Mouse (Mus musculus): Measurements from ENCODE around the gene Icam5.
"Not testable (repeated sequence)": the region's sequence is repeated elsewhere in the genome, so short reads cannot be mapped to it uniquely, and the experiment has no call there.

Icam5 gene

DNA sequence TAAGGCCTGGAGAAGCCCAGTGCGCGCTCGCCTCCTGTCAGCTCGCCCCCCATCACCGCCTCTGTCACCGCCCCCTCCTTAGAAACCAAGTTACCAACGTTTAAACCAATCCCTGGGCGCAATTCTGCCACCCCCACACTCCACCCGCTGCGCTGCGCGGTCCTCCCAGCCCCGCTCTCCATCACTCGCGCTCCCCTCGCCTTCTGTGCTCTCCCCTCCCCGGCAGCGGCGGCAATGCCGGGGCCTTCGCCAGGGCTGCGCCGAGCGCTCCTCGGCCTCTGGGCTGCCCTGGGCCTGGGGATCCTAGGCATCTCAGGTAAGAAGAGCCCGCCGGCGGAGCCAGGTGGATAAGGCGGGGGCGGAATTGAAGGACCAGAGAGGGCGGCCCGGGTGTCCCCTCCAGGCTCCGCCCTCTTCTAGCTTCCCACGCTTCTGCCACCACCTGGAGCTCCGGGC is at the start of gene Icam5:
Gene Icam5 (plus strand): TSS at position 178 of the 456 bp plus-strand sequence.
- DNase-seq, result no peak

GRCm38 (mm10) chr9:20982171-20982570 is 49.7 kb upstream of the Icam5 start:
- no peak for DNase-seq

GRCm38 (mm10) chr9:20983169-20983568 is 48.7 kb upstream of the Icam5 start:
- no peak for DNase-seq

GRCm38 (mm10) chr9:20986952-20987686 is 44.8 kb upstream of the Icam5 start:
- no peak for DNase-seq

- no peak for DNase-seq
Observed at GRCm38 (mm10) chr9:20987953-20988352, 43.9 kb upstream of the Icam5 start.

DNA sequence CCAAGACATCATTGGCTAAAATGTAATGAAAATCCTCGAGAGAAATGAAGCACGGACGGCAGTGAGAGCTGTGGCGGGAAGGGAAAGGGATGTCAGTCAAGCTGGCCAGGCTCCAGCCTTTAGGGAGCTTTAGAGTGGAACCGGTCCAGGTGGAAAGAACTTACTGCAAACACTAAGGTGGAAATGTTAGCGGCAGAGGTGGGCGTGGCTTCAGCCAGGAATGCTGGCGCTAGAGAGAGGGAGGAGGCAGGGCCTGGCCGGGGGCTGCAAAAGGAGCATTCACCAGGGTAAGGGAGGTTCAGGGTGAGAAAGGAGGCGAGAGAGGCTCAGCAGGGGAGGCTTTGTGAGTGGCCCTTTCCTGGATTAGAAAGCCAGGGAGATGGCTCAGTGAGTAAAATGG is 41.0 kb upstream of the Icam5 start:
- peak; percentile 86 for DNase-seq

DNA sequence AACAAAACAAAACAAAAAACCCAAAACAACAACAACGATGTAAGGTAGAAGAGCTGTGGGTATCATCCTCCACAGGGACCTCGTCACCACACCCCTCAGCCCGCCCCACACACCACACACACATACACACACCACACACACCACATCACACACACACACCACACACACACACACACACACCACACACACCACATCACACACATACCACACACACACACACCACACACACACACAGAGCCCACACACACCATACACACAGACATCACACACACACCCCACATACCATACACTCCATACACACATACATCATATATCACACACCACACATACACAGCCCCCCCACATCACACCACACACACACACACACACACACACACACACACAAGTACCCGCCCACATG is 40.3 kb upstream of the Icam5 start:
- DNase-seq, result no peak

- DNase-seq, result peak; percentile 95
Observed at GRCm38 (mm10) chr9:20993165-20993898, 38.5 kb upstream of the Icam5 start.

- no peak for DNase-seq
Observed at GRCm38 (mm10) chr9:20995069-20995468, 36.8 kb upstream of the Icam5 start.

GRCm38 (mm10) chr9:20997065-20997464 is 34.8 kb upstream of the Icam5 start:
- no peak for DNase-seq

DNA sequence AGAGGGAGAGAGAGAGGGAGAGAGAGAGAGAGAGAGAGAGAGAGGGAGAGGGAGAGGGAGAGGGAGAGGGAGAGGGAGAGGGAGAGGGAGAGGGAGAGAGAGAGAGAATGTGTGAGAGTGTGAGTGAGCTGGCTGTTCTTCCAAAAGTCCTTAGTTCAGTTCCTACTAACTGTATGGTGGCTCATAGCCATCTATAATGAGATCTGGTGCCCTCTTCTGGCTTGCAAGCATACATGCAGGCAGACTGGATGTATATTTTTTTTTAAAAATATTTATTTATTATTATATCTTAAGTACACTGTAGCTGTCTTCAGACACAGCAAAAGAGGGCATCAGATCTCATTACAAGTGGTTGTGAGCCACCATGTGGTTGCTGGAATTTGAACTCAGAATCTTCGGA is 33.5 kb upstream of the Icam5 start:
- not testable (repeated sequence) for DNase-seq

- DNase-seq, result peak; percentile 44
Observed at GRCm38 (mm10) chr9:21000811-21001210, 31.1 kb upstream of the Icam5 start.

- DNase-seq, result no peak
Observed at GRCm38 (mm10) chr9:21001651-21002200, 30.1 kb upstream of the Icam5 start.

DNA sequence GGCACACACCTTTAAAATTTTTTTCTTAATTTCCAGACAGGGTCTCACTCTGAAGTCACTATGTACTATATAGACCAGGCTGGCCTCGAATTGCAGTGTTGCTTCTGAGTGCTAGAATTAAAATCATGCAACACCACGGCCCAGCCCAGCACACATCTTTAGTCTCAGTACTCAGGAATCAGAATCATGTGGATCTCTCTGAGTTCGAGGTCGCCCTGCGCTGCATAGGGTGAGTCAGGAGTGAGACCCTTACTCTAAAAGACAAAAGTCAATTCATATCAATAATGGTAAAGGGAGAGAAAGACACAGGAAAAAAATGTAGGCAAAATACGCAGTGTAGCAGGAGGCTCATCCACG is 29.6 kb upstream of the Icam5 start:
- no peak for DNase-seq

- DNase-seq, result peak; percentile 85
Observed at GRCm38 (mm10) chr9:21002627-21003551, 29.0 kb upstream of the Icam5 start, which contains the start of gene Mrpl4. TSS of gene Mrpl4 (plus strand) at chr9:21002738.

DNA sequence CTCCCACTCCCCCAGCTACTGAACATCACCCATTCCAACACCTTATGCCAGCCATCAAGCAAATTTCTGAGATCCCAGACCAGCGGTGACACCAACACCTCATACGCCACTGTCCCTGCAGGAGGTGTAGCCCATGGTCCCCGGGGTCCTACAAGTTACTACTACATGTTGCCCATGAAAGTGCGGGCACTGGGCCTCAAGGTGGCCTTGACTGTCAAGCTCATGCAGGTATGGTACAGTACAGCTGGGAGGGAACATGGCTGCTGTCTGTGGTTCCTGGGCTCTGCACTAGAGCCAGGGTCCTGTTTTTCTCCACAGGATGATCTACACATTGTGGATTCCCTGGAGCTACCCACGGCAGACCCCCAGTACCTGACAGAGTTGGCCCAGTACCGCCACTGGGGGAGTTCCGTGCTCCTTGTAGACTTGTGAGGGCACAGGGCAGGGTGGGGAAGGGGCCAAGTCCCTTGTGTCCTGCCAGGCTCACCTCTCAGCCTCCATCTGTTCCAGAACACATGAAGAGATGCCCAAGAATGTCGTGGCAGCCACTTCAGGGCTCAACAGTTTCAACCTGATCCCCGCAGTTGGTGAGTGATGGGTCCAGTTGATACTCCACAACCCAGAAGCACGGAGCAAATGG is 24.4 kb upstream of the Icam5 start:
- no peak for DNase-seq

GRCm38 (mm10) chr9:21008007-21008406 is 23.9 kb upstream of the Icam5 start:
- no peak for DNase-seq

DNA sequence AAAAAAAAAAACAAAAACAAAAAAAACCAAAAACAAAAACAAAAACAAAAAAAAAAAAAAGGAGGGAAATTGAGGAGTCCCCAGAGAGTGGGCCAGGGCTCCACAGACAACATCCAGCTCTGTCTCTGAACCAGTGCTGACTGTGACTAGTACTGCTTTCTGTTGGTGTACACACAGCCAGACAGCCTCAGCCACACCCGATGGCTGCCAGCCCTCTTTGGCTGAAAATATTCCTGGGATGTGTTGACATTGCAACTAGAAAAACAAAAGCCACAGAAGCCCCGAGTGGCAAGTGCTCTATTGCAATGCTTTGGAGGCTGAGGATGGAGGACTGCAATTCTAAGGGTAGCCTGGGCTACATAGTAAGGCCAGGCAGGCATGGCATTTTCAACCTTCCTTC is 21.5 kb upstream of the Icam5 start:
- DNase-seq, result peak; percentile 85

- DNase-seq, result not testable (repeated sequence)
Observed at GRCm38 (mm10) chr9:21010939-21011541, 20.8 kb upstream of the Icam5 start.

GRCm38 (mm10) chr9:21011846-21012312 is 20.0 kb upstream of the Icam5 start:
- DNase-seq, result peak; percentile 84

- DNase-seq, result no peak
Observed at GRCm38 (mm10) chr9:21012368-21012767, 19.5 kb upstream of the Icam5 start.
